Mouse (Mus musculus) left cerebral cortex, adult 9 months (tissue): Measurements from ENCODE around the gene Klhl12.
A peak's percentile ranks its signal among the peaks of the same experiment; 100 is the strongest.
"Not testable (repeated sequence)": the region's sequence is repeated elsewhere in the genome, so short reads cannot be mapped to it uniquely, and the experiment has no call there.

ENCODE experiments used
- DNase-seq, 2 experiments: peaks; one replicate each; pipeline ENCODE4 v3.0.0; 2022; ENCODE audit warnings: low spot score in 2 of 2

The Klhl12 gene

GRCm38 (mm10) chr1:134513876-134514590, 58.7 kb downstream of the Klhl12 start:
- DNase-seq, result no peak

GRCm38 (mm10) chr1:134515891-134516290, 60.6 kb downstream of the Klhl12 start:
- no peak for DNase-seq

GRCm38 (mm10) chr1:134516491-134517198, 61.3 kb downstream of the Klhl12 start:
- DNase-seq, result no peak

- not testable (repeated sequence) for DNase-seq
Measured at GRCm38 (mm10) chr1:134517841-134518240, 62.5 kb downstream of the Klhl12 start.

- peak; percentile 55 to 88 for DNase-seq
Measured at GRCm38 (mm10) chr1:134518677-134519076, 63.3 kb downstream of the Klhl12 start.

- not testable (repeated sequence) for DNase-seq
Measured at GRCm38 (mm10) chr1:134519201-134519600, 63.9 kb downstream of the Klhl12 start.

GRCm38 (mm10) chr1:134520001-134520721, 64.8 kb downstream of the Klhl12 start:
- no peak for DNase-seq

- DNase-seq, result no peak
Measured at GRCm38 (mm10) chr1:134521163-134521562, 65.8 kb downstream of the Klhl12 start.

GRCm38 (mm10) chr1:134522325-134522724, 67.0 kb downstream of the Klhl12 start:
- no peak for DNase-seq

GRCm38 (mm10) chr1:134524424-134524823, 69.1 kb downstream of the Klhl12 start:
- peak in 1 of 2 experiments; percentile 11 for DNase-seq

GRCm38 (mm10) chr1:134525015-134525414, 69.7 kb downstream of the Klhl12 start:
- no peak for DNase-seq

- no peak for DNase-seq
Measured at GRCm38 (mm10) chr1:134526752-134527151, 71.4 kb downstream of the Klhl12 start.

GRCm38 (mm10) chr1:134530618-134531017, 75.3 kb downstream of the Klhl12 start:
- peak; percentile 33 to 40 for DNase-seq

- DNase-seq, result not testable (repeated sequence)
Measured at GRCm38 (mm10) chr1:134533710-134534109, 78.4 kb downstream of the Klhl12 start.

- no peak for DNase-seq
Measured at GRCm38 (mm10) chr1:134535054-134535453, 79.7 kb downstream of the Klhl12 start.

- no peak for DNase-seq
Measured at GRCm38 (mm10) chr1:134535513-134535912, 80.2 kb downstream of the Klhl12 start.

GRCm38 (mm10) chr1:134540610-134541009, 85.3 kb downstream of the Klhl12 start:
- DNase-seq, result no peak
